Mouse (Mus musculus) retina, postnatal 1 day (tissue): Measurements from ENCODE around the gene Mapkapk2.
"Not testable (repeated sequence)": the region's sequence is repeated elsewhere in the genome, so short reads cannot be mapped to it uniquely, and the experiment has no call there.

Experiments used
- DNase-seq: peaks from one replicate; pipeline ENCODE4 v3.0.0-alpha.2; 2012

Mapkapk2 gene

GRCm38 (mm10) chr1:131048121-131048863, 49.3 kb downstream of the Mapkapk2 start:
- no peak for DNase-seq

GRCm38 (mm10) chr1:131046607-131047006, 51.0 kb downstream of the Mapkapk2 start:
- DNase-seq: no peak

- no peak for DNase-seq
Observed at GRCm38 (mm10) chr1:131045723-131046355, 51.8 kb downstream of the Mapkapk2 start.

GRCm38 (mm10) chr1:131043636-131044035, 54.0 kb downstream of the Mapkapk2 start:
- DNase-seq: no peak

GRCm38 (mm10) chr1:131042721-131043120, 54.9 kb downstream of the Mapkapk2 start:
- DNase-seq: no peak

- DNase-seq: no peak
Observed at GRCm38 (mm10) chr1:131042263-131042662, 55.4 kb downstream of the Mapkapk2 start.

GRCm38 (mm10) chr1:131039479-131039878, 58.1 kb downstream of the Mapkapk2 start:
- no peak for DNase-seq

GRCm38 (mm10) chr1:131038415-131039017, 59.1 kb downstream of the Mapkapk2 start:
- DNase-seq: no peak

GRCm38 (mm10) chr1:131038001-131038400, 59.6 kb downstream of the Mapkapk2 start:
- DNase-seq: no peak

GRCm38 (mm10) chr1:131031267-131031666, 66.4 kb downstream of the Mapkapk2 start:
- DNase-seq: peak; percentile 18

- no peak for DNase-seq
Observed at GRCm38 (mm10) chr1:131030261-131030660, 67.4 kb downstream of the Mapkapk2 start.

- no peak for DNase-seq
Observed at GRCm38 (mm10) chr1:131029215-131029614, 68.4 kb downstream of the Mapkapk2 start.

GRCm38 (mm10) chr1:131025843-131026190, 71.8 kb downstream of the Mapkapk2 start:
- no peak for DNase-seq

GRCm38 (mm10) chr1:131024900-131025842, 72.5 kb downstream of the Mapkapk2 start:
- no peak for DNase-seq

- not testable (repeated sequence) for DNase-seq
Observed at GRCm38 (mm10) chr1:131023250-131023858, 74.3 kb downstream of the Mapkapk2 start.

- DNase-seq: no peak
Observed at GRCm38 (mm10) chr1:131022591-131023249, 74.9 kb downstream of the Mapkapk2 start.

- DNase-seq: no peak
Observed at GRCm38 (mm10) chr1:131021900-131022590, 75.6 kb downstream of the Mapkapk2 start.

GRCm38 (mm10) chr1:131021438-131021837, 76.2 kb downstream of the Mapkapk2 start:
- peak; percentile 19 for DNase-seq

- no peak for DNase-seq
Observed at GRCm38 (mm10) chr1:131020425-131021310, 77.0 kb downstream of the Mapkapk2 start.

- no peak for DNase-seq
Observed at GRCm38 (mm10) chr1:131019492-131020098, 78.0 kb downstream of the Mapkapk2 start, which contains the start of gene Il10. Il10 (plus strand) TSS chr1:131019845.
